Mouse (Mus musculus) layer of hippocampus, postnatal 14 days (tissue): ENCODE data around the gene Spred1. TPM values are rescaled to one million over a fixed set of nuclear protein-coding genes. Genes with fewer than 3 reads are reported as not detected.

ENCODE experiments used
- DNase-seq, 2 experiments: peaks; one replicate each; pipeline ENCODE4 v3.0.0; 2021 to 2022; ENCODE audit warnings: low spot score in 2 of 2, mixed read lengths in 1 of 2
- total RNA-seq, 2 experiments: library from RNA; stranded (reverse); gene quantifications; 2 replicates each; pipeline ENCODE4 v1.2.3; 2021

The Spred1 gene
- total RNA-seq, 2 experiments from 2014 or later = 73.6 to 81.9 TPM

DNA sequence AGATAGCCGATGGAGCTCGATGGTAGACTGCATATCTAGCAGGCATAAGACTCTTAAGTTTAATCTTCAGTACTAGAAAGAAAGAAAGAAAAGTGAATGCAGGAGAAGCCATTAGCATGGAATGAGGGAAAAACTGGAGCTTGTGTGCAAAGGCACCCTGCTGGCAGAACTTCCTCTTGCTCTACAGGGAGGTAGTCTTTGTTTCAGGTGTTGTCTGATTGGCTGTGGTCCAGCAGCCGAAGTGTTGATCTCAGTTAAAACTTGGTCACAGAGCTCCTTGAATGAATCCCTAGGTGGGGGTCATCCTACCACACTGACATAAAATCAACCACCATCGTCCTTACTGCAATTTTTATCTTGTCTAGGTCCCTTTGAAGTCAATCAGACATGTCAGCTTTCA lies 55.8 kb downstream of the Spred1 start:
- DNase-seq = no peak

DNA sequence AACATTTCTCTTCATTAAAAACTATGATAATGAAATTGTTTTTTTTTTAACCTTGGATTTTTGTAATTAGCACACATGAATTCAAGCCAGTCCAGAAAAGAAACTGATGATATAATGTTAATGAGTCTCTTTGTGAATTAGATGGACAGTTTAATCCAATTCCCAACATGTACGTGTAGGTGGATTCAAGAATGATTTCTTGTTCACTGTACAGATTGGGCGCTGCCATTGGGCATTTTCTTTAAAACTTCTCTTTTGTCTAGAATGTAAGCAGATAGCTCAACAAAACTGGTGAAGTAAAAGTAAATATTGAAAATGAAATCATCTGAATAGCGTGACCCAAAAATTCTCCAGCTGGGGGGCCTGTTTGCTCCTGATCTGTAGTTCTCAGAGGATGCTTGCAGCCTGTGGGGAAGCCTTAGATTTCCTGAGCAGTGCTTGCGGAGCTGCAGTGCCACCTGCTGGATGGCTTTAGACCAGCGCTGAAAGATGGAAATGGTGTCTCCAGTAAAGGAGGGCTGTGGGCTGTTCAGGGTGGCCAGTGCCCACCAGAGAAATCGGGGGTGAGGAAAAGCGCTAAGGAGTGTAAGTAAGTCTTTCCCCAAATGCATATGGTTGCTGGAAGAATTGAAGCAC lies 59.2 kb downstream of the Spred1 start:
- peak; percentile 85 to 87 for DNase-seq

DNA sequence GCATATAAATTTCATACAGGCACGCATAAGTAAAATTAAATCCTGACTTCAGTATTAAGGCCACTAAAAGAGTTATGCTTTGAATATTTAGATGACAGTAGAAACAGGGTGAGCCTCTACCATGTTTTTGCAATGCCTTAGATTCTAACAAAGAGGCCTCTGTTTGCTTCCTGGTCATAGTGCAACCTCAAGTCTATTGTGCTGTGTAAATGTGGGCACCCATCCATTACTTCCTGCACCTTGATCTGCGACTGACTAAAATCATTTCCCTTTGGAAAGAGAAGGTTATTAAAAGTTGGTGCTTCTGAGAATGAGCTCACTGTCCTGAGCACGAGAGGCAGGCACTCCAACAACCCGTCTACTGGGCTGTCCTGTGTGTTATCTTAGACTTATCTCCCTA lies 64.4 kb downstream of the Spred1 start:
- DNase-seq = no peak

GRCm38 (mm10) chr2:117190915-117191314 lies 69.7 kb downstream of the Spred1 start:
- no peak for DNase-seq

- DNase-seq = no peak
Observed at GRCm38 (mm10) chr2:117194309-117194708, 73.1 kb downstream of the Spred1 start.

DNA sequence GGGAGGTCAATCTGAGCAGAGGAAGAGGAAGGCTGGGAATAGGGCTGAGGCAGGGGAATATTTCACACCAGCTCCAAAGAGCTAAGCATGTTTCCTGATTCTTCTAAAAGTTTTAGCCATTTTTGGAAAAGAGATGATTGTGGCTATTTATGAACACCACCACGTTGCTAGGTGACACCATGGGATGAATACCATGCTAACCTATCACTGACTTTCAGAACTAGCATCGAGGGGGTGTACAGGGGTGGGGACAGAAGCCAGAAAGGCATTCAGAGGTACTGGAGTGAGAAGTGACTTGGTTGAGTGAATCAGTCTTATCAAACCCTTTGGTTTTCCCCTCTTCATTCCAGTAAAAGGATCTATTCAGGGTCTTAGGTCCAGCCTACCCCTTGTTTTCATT lies 74.0 kb downstream of the Spred1 start:
- no peak for DNase-seq

GRCm38 (mm10) chr2:117195578-117195977 lies 74.4 kb downstream of the Spred1 start:
- peak in 1 of 2 experiments; percentile 56 for DNase-seq

DNA sequence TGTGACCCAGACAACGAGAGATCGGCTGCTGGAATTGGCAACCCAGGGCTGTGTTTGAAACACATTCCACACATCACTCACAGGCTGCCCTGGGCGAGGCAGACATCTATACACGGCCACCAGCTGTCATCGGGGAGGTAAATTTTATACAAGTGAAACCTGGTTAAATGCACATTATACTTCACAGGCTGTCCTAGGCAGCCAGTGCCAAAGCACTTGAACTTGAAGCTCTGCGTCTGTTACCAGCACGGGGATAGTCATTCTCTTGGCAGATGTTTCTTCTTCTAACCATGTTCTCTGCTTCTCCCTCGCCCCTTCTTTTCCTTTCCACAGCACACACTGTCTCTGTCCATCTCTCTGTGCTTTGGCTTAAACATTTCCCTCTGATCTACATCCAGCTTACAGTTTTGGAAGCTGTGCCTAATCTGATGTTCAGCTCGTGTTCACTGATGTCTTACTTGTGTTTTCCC lies 79.7 kb downstream of the Spred1 start:
- DNase-seq = no peak

DNA sequence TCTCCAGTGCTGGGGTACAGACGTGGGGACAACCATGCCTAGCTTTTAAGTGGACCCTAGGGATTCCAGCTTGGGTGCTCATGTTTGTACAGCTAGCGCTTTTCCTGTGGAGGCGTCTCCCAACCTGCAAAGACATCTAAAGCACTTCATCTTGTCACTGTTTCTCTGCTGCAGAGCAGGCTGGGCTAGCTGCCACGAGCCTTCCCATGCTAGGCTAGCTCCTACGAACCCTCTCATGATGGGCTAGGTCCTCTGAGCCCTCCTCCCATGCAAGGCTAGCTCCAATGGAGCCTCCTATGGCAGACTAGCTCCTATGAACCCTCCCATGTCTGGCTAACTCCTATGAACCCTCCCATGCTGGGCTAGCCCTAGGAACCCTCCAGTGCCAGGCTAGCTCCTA lies 82.2 kb downstream of the Spred1 start:
- no peak for DNase-seq

DNA sequence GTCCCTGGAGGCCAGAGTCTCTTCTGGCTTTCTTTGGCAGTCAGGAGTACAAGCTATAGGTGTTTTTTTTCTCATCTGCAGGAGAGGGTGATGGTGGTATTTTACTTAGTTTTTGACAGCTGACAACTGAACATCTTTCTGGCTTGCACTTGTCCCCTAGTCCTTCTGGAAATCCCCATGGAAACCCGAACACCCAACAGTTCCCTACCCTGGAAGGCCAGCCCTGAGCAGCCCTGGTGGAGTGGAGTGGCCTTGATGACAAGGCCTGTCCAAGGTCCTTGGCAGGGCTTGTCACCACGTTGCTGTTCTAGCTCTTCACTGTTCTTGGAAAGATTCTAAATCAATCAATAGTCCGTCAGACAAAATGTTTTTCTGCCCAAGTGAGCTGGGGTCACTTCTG lies 83.4 kb downstream of the Spred1 start:
- DNase-seq = no peak

- DNase-seq = no peak
Observed at GRCm38 (mm10) chr2:117205066-117205465, 83.9 kb downstream of the Spred1 start.

- DNase-seq = no peak
Observed at GRCm38 (mm10) chr2:117210416-117211085, 89.4 kb downstream of the Spred1 start.

DNA sequence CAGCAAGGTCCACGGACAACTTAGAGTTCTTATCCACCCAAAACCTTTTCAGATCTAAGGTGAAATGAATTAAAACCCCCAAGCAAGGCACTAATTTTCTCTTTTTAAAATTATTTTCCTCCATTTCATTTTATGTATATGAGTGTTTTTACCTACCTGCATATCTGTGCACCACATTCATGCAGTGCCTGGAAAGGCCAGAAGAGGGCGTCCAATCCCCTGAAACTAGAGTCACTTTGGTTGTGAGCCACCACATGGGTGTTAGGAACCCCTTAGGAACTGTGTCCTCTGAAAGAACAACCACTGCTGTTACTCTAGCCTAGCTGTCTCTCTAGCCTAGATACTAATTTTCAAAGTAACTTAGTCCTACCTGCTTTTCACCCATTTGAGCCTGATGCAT lies 95.0 kb downstream of the Spred1 start:
- DNase-seq = no peak

- DNase-seq = no peak
Observed at GRCm38 (mm10) chr2:117217695-117218216, 96.6 kb downstream of the Spred1 start.

- no peak for DNase-seq
Observed at GRCm38 (mm10) chr2:117219536-117219935, 98.4 kb downstream of the Spred1 start.

DNA sequence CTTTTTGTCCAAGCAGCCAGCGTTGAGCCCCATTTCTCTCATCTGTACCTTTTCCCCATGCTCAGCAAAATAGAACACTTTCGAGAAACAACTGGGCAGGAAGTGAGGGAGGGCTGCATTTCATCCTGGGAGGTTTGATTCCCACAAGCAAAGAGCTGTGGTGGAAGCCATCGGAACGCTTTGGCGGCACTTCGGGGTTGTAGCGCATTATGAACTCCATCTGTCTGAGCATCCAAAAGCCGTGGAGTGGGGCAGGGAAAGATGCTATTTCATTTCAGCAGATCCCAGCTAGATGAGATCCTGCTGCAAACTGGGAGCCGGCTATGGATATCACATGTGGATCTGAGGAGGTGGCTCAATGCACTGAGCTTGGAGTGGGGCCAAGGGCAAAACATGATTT lies 101.5 kb downstream of the Spred1 start:
- no peak for DNase-seq

GRCm38 (mm10) chr2:117228601-117229125 lies 107.5 kb downstream of the Spred1 start:
- peak in 1 of 2 experiments; percentile 13 for DNase-seq

DNA sequence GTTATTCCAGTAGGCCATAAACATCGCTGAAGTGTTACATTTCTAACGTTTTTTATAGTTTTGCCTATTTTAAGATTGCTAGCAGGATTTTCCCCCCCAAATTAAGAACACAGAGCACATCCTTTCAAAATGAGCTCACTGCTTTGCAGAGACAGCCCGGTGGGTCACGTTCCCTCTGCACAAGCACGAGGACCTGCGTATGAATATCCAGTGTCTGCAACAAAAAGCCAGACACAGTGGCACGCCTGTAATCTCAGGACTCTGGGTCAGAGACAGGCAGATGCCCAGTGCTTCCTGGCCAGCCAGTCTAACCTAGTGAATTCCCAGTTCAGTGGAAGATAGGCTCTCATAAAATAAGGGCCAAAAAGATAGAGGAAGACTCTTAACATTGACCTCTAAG lies 109.1 kb downstream of the Spred1 start:
- no peak for DNase-seq

- DNase-seq = peak; percentile 87 to 90
Observed at GRCm38 (mm10) chr2:117231257-117231656, 110.1 kb downstream of the Spred1 start.
